Mouse (Mus musculus) liver, embryonic 11.5 days (tissue): Measurements from ENCODE around the gene Tnks2. TPM values are rescaled to one million over a fixed set of nuclear protein-coding genes. Genes with fewer than 3 reads are reported as not detected.
"Not testable (repeated sequence)": the region's sequence is repeated elsewhere in the genome, so short reads cannot be mapped to it uniquely, and the experiment has no call there.

ENCODE experiments used
- ATAC-seq: fragments of 200-750 bp; cut with Nextera tagmentation; replicated peaks from 2 replicates; pipeline ENCODE4 v1.8.0; 2017; ENCODE audit warnings: moderate number of reproducible peaks, mild to moderate bottlenecking, moderate TSS enrichment, moderate library complexity; ENCODE audit not compliant: low FRiP score
- DNase-seq: peaks from one replicate; pipeline ENCODE4 v3.0.0-alpha.2; 2017; ENCODE audit warnings: low spot score
- H3K27ac ChIP-seq: fragments of 300-500 bp; sonication (generic); 2 replicates; pipeline ENCODE4 v1.5.1; 2014; ENCODE audit warnings: mild to moderate bottlenecking, low read depth, low read length, control low read depth
- H3K27me3 ChIP-seq: fragments of 300-500 bp; sonication (generic); replicated peaks from 2 replicates; pipeline ENCODE4 v1.6.1; 2014; ENCODE audit warnings: low read length, mixed read lengths; ENCODE audit not compliant: control insufficient read depth, insufficient read depth
- H3K36me3 ChIP-seq: fragments of 300-500 bp; sonication (generic); 2 replicates; pipeline ENCODE4 v1.6.1; 2014; ENCODE audit warnings: mild to moderate bottlenecking, low read length, moderate library complexity, mixed read lengths; ENCODE audit not compliant: control insufficient read depth, insufficient read depth
- H3K4me1 ChIP-seq: fragments of 300-500 bp; sonication (generic); replicated peaks from 2 replicates; pipeline ENCODE4 v1.6.1; 2014; ENCODE audit warnings: low read length, mixed read lengths; ENCODE audit not compliant: control insufficient read depth, insufficient read depth
- H3K4me2 ChIP-seq: fragments of 300-500 bp; sonication (generic); 2 replicates; pipeline ENCODE4 v1.6.1; 2014; ENCODE audit warnings: mild to moderate bottlenecking, control low read depth, moderate library complexity
- H3K4me3 ChIP-seq: fragments of 300-500 bp; sonication (generic); 2 replicates; pipeline ENCODE4 v1.5.1; 2014; ENCODE audit warnings: low read depth, low read length, control low read depth
- H3K9ac ChIP-seq: fragments of 300-500 bp; sonication (generic); 2 replicates; pipeline ENCODE4 v1.6.1; 2014; ENCODE audit warnings: low read depth, low read length, control low read depth
- H3K9me3 ChIP-seq: fragments of 300-500 bp; sonication (generic); 2 replicates; pipeline ENCODE4 v1.6.1; 2016; ENCODE audit warnings: low read length, inconsistent platforms, mixed read lengths; ENCODE audit not compliant: control insufficient read depth
- WGBS: fragments of 180-500 bp; shearing (Covaris S2); extraction: QIAGEN DNeasy Blood & Tissue Kit; methylation state at CpG from one replicate; pipeline ENCODE4 v1.1.7; 2014; 5-methylcytosine and 5-hydroxymethylcytosine counted together
- polyA plus RNA-seq: library from polyadenylated mRNA; unstranded; fragments of >200 nt; fragmentation: Nextera tagmentation; extraction: Ambion mirVana; gene quantifications from 2 replicates; pipeline ENCODE4 v1.2.1, GENCODE M21; 2014

Gene Tnks2
- polyA plus RNA-seq, 1 experiment from 2014 or later, result 53.9 TPM

- Histone ChIP-seq H3K9me3 (no peaks in the 10 kb centered on the region), H3K4me3 (peak overlapping the region; percentile 34), H3K9ac (peak overlapping the region; percentile 52), H3K4me2 (peak overlapping the region; percentile 57), H3K27me3 (no peaks in the 10 kb centered on the region), H3K4me1 (peaks cover 3% of the 10 kb centered on the region; the same call in 1 of the 2 replicates), H3K27ac (0 out of 2 replicates have a peak overlapping the region, but pooled peaks have one; percentile 32), H3K36me3 (no peaks in the 10 kb centered on the region)
- DNase-seq (no peak), ATAC-seq (no peak)
- WGBS, result 10% methylated on average over 22 of the region's 22 CpGs
These were observed 15.7 kb upstream of the Tnks2 start for GRCm38 (mm10) chr19:36818141-36818885.

- Histone ChIP-seq H3K27me3 (no peaks in the 10 kb centered on the region), H3K4me2 (no peak overlapping the region), H3K9ac (no peak overlapping the region), H3K4me1 (peaks cover 3% of the 10 kb centered on the region; the same call in 1 of the 2 replicates), H3K36me3 (no peaks in the 10 kb centered on the region), H3K4me3 (no peak overlapping the region), H3K27ac (no peak overlapping the region), H3K9me3 (no peaks in the 10 kb centered on the region)
- no peak for ATAC-seq
- no peak for DNase-seq
- 77% methylated on average over 6 of the region's 6 CpGs for WGBS
These were observed 14.8 kb upstream of the Tnks2 start for GRCm38 (mm10) chr19:36819199-36819598.

GRCm38 (mm10) chr19:36820469-36820868 lies 13.6 kb upstream of the Tnks2 start:
- Histone ChIP-seq H3K4me1 (peaks cover 3% of the 10 kb centered on the region; the same call in 1 of the 2 replicates), H3K27me3 (no peaks in the 10 kb centered on the region), H3K4me3 (no peak overlapping the region), H3K27ac (no peak overlapping the region), H3K36me3 (no peaks in the 10 kb centered on the region), H3K9me3 (no peaks in the 10 kb centered on the region), H3K4me2 (no peak overlapping the region), H3K9ac (no peak overlapping the region)
- DNase-seq, result no peak
- ATAC-seq, result no peak
- WGBS, result 89% methylated on average over 4 of the region's 4 CpGs

GRCm38 (mm10) chr19:36821301-36821700 lies 12.7 kb upstream of the Tnks2 start:
- H3K4me1 ChIP-seq, H3K9ac ChIP-seq, H3K4me3 ChIP-seq, DNase-seq, H3K36me3 ChIP-seq, H3K9me3 ChIP-seq, ATAC-seq, H3K27ac ChIP-seq, H3K27me3 ChIP-seq, H3K4me2 ChIP-seq: not testable (repeated sequence)
- 71% methylated on average over 6 of the region's 6 CpGs for WGBS

GRCm38 (mm10) chr19:36822701-36823100 lies 11.3 kb upstream of the Tnks2 start:
- H3K27me3 ChIP-seq, result no peaks in the 10 kb centered on the region
- no peak overlapping the region for H3K9ac ChIP-seq
- WGBS, result 87% methylated on average over 4 of the region's 4 CpGs
- H3K27ac ChIP-seq, result no peak overlapping the region
- no peaks in the 10 kb centered on the region for H3K36me3 ChIP-seq
- DNase-seq, result no peak
- no peak for ATAC-seq
- no peaks in the 10 kb centered on the region for H3K9me3 ChIP-seq
- 0 out of 2 replicates have a peak, but pooled peaks cover 3% of the 10 kb centered on the region for H3K4me1 ChIP-seq
- H3K4me3 ChIP-seq, result no peak overlapping the region
- no peak overlapping the region for H3K4me2 ChIP-seq

GRCm38 (mm10) chr19:36827650-36828049 lies 6.4 kb upstream of the Tnks2 start:
- Histone ChIP-seq H3K27ac (no peak overlapping the region), H3K4me3 (no peak overlapping the region), H3K4me2 (no peak overlapping the region), H3K9ac (no peak overlapping the region), H3K9me3 (no peaks in the 10 kb centered on the region), H3K36me3 (no peaks in the 10 kb centered on the region), H3K27me3 (no peaks in the 10 kb centered on the region), H3K4me1 (no peaks in the 10 kb centered on the region)
- 86% methylated on average over 5 of the region's 5 CpGs for WGBS
- DNase-seq, result no peak
- no peak for ATAC-seq

GRCm38 (mm10) chr19:36828322-36828721 lies 5.7 kb upstream of the Tnks2 start:
- no peak overlapping the region for H3K27ac ChIP-seq
- no peaks in the 10 kb centered on the region for H3K36me3 ChIP-seq
- no peaks in the 10 kb centered on the region for H3K27me3 ChIP-seq
- H3K4me2 ChIP-seq, result no peak overlapping the region
- no peaks in the 10 kb centered on the region for H3K9me3 ChIP-seq
- H3K9ac ChIP-seq, result no peak overlapping the region
- peaks cover 3% of the 10 kb centered on the region; the same call in 1 of the 2 replicates for H3K4me1 ChIP-seq
- WGBS, result 65% methylated on average over 8 of the region's 8 CpGs
- no peak for DNase-seq
- no peak for ATAC-seq
- H3K4me3 ChIP-seq, result no peak overlapping the region

GRCm38 (mm10) chr19:36832951-36833787 lies 863 bp upstream of the Tnks2 start:
- H3K4me3 ChIP-seq, result peak overlapping the region; percentile 99
- H3K27me3 ChIP-seq, result no peaks in the 10 kb centered on the region
- WGBS, result 12% methylated on average over 19 of the region's 19 CpGs
- peak overlapping the region; percentile 59 for H3K4me2 ChIP-seq
- H3K4me1 ChIP-seq, result peaks cover 10% of the 10 kb centered on the region
- peaks cover 2% of the 10 kb centered on the region; the same call in 1 of the 2 replicates for H3K36me3 ChIP-seq
- DNase-seq, result no peak
- H3K9ac ChIP-seq, result peak overlapping the region; percentile 98
- ATAC-seq, result no peak
- peak overlapping the region; percentile 96 for H3K27ac ChIP-seq
- H3K9me3 ChIP-seq, result no peaks in the 10 kb centered on the region
